Mouse (Mus musculus) ES-E14 (cell line): ENCODE data around the gene Rabgap1l.

Source experiments
- MAFK ChIP-seq: IDR thresholded peaks from 2 replicates; pipeline ENCODE4 v1.6.1; 2014; ENCODE audit warnings: mild to moderate bottlenecking, low read depth, low read length, inconsistent platforms; ENCODE audit not compliant: insufficient read depth
- ZC3H11A ChIP-seq: IDR thresholded peaks from 2 replicates; pipeline ENCODE4 v1.6.1; 2012; ENCODE audit warnings: low read depth, mild to moderate bottlenecking, inconsistent platforms, low read length, borderline replicate concordance
- ZNF384 ChIP-seq: IDR thresholded peaks from 2 replicates; pipeline ENCODE4 v1.6.1; 2012; ENCODE audit warnings: low read depth, low read length, inconsistent platforms

DNA sequence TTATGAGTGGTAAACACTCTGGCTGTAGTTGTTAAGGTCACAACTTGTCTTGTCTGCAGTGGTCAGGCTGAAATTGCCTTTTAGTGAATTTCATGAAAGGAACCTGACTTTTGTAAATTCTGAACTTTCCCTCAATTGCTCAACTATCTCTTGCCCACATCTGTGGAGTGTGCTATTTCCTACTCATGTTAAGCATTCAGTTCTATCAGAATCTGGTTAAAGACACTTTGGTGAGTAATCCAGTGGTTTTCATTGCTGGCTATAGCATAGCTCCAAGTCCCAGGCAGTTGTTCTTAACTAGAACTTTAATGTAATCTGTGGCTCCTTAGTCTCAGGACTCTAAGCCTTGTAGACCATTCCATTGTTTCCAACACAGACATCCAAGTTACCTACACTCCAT, 421.3 kb downstream of the Rabgap1l start:
- TF ChIP-seq ZNF384, result no peak
- no peak for TF ChIP-seq MAFK
- no peak for TF ChIP-seq ZC3H11A
